Mouse (Mus musculus) heart, postnatal 4 days (tissue): ENCODE data around the gene Rps4x. TPM values are rescaled to one million over a fixed set of nuclear protein-coding genes. Genes with fewer than 3 reads are reported as not detected.

Experiments used
- DNase-seq: peaks from one replicate; pipeline ENCODE4 v3.0.0; 2021
- total RNA-seq, 2 experiments: library from RNA; stranded (reverse); gene quantifications; 2 replicates each; pipeline ENCODE4 v1.2.3; 2021

Gene Rps4x
- total RNA-seq = 1,000 to 10,000 TPM; 1,029 to 1,222 TPM

DNA sequence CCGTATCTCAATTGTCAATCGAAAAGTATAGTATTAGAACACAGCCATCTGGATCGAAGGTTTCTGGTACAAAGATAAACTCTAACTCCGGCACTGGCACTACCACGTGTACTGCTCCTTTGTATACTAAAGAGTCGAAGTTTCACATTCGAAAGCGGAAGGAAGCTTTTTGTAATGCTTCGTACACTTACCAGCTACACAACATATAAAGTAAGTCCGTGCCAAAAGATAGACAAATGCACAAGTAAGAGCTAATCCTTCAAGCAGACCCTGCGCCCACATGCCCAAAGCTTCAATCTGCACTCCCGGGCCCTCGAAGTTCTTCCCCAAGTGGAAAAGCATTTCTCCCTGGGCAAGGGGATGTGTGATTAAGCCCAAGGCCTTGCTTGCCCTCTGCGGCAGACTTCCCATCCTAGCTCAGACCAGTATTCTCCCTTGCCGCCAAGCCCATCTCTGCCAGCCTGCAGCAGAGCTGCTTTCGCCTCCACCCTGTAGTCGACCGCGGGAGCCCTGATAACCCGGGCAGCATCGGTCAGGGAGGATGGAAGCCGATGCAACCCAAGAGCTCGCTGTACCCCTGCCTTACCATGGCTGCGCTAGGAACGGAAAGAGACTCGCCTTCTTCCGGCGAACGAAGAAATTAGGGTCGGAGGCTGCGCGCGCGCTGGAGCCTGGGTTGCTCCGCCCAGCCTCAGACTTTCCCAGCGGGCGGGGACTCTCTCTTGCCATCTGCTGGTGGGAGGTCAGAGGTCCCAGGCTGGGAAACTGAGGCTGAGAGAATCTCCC lies at the start of gene Rps4x:
Gene Rps4x, minus strand, starts transcription at position 683 of the 786 bp plus-strand sequence.
- peak; percentile 86 for DNase-seq

DNA sequence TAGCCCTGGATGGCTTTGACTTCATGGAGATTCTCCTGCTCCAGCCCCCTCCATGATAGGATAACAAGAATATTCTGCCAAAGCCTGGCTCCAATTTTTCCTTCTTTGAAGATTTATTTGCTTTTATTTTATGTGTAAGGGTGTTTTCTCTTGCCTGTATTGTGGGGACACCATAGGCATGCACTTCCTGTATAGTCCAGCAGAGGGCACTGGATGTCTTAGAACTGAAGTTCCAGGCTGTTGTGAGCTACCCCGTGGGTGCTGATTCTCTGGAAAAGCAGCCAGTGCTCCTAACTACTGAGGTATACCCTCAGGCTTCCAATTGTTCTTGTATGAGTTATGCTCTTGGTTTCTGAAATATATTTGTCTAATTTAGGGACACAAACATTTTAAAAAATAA lies 29.9 kb upstream of the Rps4x start:
- DNase-seq = peak; percentile 56

DNA sequence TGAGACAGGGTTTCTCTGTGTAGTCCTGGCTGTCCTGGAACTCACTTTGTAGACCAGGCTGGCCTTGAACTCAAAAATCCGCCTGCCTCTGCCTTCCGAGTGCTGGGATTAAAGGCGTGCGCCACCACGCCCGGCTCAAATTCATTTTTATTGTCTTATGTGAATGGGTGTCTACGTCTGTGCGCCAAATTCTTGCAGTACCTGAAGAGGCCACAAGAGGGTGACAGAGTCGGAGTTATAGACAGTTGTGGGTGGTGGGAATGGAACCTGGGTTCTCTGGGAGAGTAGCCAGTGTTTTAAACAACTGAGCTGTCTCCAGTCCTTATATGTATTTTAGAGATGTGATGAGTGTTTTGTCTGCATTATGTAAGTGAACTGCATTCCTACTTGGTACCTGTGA lies 26.2 kb upstream of the Rps4x start:
- peak; percentile 25 for DNase-seq

DNA sequence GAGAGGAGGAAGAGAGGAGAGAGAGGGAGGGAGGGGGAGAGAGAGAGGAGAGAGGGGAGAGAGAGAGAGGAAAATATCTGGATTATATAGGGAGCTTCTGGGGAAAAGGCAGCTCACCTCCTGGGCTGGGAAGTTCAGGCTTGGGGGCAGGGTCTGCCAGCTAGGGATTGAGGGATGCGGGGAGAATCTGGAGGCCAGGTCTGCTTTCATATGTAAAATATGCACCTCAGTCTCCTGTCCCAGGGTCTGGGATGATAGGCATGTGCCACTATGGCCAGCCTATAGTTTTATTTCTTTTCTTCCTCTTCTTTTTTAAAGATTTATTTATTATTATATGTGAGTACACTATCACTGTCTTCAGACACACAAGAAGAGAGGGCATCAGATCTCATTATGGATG lies 1.6 kb upstream of the Rps4x start:
- DNase-seq = no peak

DNA sequence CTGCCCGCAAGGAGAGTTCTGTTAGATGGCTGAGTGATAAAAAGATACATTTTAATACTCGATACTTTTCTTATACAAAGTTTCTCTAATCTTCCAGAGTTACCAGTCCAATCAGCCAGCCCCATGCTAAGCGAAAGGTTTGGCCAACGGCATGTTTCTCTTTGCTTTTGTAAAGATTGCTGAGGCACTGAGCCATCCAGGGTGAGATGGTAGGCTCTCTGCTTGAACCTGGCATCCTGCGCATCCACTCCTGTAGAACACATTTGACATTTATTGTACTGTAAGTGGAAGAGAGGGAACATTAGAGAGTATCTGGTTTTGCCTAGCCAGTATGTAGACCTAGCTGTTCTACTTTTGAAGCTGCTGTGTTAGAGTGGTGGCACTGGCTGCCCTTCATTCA lies 387 bp upstream of the Rps4x start:
- DNase-seq = no peak

DNA sequence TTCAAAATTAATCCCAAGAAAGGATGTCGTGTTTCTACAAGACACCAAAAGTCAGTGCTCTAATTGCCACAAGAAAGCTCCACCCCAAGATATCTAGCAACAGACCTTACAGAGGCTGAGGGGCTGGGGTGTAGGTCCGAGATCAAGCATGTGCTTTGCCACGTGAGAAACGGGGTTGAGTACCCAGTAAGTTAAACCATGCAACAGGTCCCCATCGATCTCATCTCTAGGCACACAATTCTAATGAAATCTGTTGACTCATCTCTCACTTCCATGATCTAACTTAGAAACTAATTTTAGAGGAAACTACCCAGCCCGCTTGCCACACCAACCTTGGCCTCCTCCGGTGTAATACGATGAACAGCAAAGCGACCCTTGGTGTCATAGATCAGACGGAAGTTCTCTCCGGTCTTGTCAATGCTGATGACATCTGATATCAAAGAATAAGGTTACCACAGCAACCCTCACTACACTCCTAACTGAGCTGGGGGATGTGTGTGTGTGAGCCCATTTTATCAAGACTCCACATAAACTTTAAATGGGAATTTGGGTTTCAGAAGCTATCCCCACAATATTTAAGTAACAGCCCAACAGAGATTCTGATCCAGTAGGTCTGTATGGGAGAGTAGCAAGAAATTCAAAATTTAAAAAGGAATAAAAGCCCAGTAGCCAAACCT lies 2.0 kb downstream of the Rps4x start:
- DNase-seq = no peak

DNA sequence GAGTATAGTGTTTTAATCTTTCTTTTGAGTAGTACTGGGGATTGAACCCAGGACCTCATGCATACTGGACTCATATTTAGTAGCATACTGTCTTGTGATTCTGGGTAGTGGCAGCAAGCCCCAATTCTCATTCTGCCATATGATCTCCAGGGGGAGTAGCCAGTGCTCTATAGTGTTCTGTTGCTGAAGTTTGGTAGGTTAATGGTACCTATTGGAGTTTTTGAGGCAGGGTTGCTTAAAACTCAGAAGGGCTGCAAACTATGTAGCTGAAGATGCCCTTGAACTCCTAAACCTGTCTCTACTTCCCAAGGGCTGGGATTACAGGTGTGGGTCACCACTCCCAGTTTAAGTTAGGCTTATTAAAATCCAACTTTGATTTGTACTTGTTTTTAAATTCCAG lies 6.6 kb downstream of the Rps4x start:
- DNase-seq = no peak

DNA sequence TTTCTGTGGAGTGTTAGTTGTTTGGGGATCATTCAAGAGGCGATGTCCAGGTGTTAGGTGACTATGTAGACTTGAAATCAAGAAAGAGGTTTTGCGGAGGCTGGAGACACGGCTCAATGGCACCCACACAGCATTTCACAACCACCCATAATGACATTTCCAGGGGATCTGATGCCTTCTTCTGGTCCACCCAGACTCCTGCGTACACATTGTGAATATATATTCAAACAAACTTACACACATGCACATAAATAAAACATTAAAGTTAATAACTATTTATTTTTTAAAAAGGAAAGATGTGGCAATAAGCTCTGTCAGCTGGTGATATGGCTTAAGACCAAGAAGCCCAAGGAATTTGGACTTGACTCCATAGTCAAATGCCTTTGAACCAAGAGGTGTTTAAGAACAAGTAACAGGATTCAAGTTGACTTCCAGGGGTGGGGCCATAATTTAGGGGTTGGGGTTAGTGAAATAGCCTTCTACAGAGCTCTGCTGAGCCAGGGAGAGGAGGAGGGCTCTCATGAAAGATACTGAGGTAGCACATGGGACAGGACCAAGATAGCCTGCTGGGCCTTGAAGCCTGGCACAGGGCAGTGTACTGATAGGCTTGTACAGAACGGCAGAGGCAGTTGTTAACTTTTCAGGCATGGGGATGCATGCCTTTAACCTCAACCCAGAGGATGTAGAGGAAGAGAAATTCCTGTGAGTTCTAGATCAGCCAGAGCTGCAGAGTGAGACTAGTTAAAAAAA lies 13.5 kb downstream of the Rps4x start:
- DNase-seq = no peak

DNA sequence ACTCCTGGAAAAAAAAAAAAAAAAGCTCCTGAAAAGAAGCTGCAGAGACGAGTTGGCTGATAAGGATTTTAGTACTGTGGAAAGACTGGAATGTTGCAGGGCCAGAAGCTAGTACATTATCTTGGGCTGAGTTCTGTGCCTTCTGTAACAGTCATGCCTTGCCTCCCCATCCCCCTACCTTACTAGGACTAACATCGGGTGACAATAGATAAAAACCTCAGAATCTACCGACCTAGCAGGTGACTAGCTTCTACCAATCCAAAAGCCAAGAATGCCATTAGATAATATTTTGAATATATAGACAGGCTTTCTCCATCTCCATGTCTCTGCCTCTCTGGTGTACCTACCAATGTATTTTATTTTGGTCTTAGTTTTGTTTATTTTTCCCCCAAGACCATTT lies 18.3 kb downstream of the Rps4x start:
- no peak for DNase-seq

DNA sequence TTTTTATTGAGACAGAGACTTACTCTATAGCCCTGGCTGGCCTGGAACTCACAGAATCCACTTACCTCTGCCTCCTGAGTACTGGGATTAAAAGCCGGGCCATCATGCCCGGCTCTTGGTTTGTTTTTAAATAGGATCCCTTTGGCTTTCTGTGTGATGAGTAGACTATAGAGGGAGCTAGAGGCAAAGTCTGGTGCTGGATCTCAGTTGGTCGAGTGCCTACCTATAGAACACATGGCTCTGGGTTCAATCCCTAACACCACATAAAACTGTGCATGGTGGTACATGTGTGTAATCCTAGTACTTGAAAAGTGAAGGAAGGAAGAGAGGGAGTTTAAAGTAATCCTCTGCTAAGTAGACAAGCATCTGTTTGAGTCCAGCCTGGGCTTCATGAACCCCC lies 19.1 kb downstream of the Rps4x start:
- no peak for DNase-seq

DNA sequence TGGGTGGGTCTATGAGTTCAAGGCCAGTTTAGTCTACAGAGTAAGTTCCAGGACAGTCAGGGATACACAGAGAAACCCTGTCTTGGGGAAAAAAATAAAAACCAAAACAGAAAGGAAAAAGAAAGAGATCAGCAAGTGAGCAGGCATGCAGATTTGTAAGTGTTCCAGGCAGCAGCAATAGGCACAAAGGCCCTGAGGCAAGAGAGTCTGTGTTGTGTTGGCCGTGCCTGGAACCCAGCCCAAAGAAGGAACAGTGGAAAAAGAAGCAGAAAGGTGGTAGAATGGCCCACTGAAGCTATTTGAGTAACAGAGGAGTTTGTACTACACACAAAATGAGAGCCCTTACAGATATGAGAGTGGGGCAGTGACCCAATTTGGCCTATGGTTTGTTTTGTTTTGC lies 19.5 kb downstream of the Rps4x start:
- DNase-seq = no peak

DNA sequence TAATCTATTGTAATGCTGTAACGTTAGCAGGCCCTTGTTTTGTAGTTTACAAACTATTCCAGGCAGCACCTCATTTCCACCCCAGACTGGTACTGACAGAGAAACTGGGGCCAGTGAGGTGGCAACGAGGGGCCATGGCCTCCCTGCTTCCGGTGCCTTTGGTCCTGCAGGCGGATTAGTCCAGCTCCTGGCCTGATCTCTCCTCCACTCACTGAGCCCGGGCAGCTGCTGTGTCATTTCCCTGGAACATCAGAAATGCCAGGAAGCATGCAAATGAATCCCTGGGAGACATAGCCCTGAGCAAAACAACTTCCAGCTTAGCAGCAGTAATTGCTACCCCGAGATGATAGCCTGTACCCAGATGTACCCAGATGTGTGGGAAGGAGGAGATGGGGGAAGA lies 22.2 kb downstream of the Rps4x start:
- DNase-seq = no peak

DNA sequence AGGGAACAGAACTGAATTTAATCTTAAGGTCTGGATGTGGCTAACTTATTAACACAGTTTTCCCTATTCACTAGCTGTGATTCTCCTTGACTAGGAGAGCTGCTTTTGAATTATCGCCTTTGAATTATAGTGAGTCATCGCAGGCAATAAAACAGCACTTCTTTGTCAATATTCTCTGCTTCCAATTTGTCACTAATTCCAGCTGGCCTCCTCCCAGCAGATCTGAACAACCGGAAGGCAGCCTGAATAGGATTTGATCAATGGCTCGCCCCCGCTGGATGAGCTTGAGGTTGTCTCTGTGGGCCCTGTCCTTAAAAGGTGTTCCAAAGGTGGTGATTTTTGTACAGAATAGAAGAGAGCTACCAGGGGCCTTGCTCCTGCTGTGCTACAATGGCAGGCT lies 22.7 kb downstream of the Rps4x start:
- DNase-seq = no peak

DNA sequence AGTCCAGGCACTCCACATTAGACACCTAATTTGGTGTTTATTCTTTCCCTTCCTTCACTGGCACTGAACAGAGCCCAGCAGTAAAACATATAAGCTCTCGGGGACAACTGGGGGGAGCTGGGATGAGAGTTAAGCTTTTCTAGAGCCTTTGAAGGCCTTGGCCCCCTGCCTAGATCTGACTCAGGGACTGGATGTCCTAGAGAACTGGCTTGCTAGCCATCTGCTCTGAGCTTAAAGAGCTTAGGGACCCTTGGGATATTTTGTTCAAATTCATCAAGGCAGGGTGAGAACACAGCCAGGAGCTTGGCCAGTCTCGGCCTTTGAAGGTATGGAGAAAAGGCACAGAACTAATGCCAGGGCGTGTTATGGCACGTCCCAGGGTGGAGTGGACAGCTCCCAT lies 25.7 kb downstream of the Rps4x start:
- peak; percentile 28 for DNase-seq

DNA sequence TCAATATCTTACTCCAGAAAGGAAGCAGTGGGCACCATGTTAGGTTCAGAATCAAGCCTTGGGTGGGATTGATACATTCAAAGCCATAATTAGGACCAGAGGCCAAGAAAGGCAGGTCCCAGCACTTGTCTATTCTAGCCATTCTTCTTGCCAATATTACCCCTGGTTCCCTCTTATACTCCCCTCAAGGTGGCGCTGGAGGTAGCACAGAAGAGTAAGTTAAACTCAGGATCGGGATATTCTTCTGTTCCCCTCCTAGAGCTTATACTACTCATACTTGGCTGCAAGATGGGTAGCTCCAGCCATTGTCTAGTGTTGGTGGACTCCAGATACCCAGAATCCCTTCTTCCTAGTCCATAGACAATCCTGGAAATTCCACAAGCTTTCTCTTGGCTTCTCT lies 26.1 kb downstream of the Rps4x start:
- no peak for DNase-seq

DNA sequence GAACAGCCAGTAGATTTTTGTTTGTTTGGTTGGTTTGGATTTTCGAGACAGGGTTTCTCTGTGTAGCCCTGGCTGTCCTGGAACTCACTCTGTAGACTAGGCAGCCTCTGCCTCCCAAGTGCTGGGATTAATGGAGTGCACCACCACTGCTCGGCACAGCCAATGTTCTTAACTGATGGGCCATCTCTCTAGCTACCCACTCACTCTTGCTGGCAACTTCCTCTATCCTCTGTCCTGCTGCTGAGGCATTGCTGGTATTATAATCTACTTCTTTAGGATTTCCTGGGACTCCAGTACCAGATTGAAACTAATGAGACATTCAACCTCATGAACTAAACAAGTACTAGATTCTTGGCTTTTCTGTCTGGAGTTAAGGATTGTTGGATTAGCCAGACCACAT lies 28.7 kb downstream of the Rps4x start:
- DNase-seq = no peak

DNA sequence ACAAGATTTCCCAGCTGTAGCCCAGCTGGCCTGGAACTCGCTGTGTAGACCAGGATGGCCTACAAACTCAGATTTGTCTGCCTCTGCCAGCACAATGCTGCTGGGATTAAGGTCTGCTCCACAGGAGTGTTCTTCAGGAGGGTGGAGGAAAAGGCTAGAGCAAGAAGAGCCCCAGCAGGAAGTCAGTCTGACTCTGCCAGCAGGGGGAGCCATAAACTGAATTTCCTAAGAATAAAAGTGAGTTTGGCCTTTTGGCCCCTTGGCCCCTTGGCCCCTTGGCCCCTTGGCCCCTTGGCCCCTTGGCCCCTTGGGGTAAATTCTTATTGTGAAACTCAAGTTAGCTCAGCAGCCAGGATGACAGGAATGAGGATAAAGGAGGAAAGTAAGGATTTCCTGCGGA lies 29.4 kb downstream of the Rps4x start:
- peak; percentile 41 for DNase-seq

DNA sequence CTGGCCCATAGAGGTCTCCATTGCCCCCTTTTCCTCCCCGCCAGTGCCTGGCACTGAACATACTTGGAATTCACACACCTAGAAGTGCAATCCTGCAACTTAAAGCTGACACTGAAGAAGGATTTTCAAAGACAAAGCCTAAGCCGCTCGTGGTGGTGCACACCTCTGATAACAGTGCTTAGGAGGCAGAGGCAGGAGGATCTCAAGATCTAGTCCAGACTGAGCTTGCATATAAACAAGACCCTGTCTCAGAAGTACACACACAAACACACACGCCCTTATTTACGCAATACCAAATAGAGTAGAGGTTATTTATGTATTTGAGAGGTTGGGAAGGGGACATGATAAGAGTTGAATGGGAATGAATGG lies 31.8 kb downstream of the Rps4x start:
- DNase-seq = no peak

DNA sequence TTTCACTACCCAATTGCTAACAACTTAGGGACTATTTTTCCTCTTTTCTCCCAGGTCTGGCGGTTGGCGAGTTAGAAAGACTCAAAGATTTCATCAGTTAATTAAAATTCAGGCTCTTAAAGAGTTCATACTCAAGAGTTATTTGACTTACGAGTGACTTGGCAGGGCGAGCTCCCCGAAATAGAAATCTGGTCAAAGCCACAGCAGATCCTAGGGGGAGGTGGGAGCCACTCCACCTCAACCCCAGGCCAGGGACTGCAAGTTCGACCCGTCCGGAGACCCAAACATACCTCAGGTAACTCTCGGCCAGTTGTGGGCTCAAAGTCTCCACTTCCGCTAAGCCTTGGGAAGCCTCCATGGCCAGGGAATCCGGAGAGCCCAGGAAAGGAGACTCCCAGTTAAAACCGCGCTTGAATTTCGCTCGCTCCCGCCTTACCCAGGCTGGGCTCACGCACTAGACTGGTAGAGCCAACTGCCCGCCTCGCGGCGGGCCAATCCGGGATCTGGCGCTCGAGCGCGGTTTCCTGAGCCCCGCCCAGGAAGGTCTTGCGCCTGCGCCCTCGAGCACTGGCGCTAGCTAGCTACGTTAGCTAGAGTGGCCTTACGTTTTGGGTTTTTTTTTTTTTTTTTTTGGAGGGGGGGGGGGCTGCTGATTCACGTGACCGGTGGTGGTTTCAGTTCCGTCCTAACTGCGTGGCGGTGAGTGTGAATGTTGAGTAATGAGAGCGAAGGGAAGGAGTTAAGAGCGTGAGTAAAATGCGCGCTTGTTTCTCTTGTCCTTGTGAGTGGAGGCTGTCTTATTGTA lies 32.4 kb downstream of the Rps4x start, which contains the start of gene Ercc6l:
Gene Ercc6l, minus strand, starts transcription at position 474 of the 805 bp plus-strand sequence.
- DNase-seq = peak; percentile 93

DNA sequence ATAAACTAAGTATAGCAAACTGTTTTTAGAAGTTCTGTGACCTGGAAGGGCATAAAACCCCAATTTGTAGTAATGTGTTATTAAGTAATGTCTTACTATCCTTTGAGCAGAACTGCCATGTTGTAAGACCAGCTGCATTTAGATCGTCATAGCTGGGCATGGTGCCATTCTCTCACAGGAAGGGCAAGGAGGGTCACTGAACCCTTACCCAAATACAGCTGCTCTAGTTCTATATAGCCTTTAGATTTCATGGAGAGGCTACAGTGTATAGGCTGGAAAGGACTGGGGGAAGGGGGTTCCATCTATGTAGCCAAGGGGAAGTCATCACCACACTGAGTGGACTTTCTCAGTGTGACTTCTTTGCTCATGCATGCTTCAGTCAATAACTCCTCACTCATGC lies 48.0 kb downstream of the Rps4x start:
- DNase-seq = no peak
